Mouse (Mus musculus) CH12.LX (cell line): ENCODE results near the gene Reps1. TPM values are rescaled to one million over a fixed set of nuclear protein-coding genes. Genes with fewer than 3 reads are reported as not detected.

Experiments
- DNase-seq: peaks from one replicate; pipeline ENCODE4 v3.0.0-alpha.2; 2013; ENCODE audit errors: extremely low read depth
- H3K27ac ChIP-seq: 2 replicates; pipeline ENCODE4 v1.5.1; 2012; ENCODE audit warnings: low read depth, mild to moderate bottlenecking, control low read depth, moderate library complexity; ENCODE audit not compliant: insufficient read depth
- H3K27me3 ChIP-seq: replicated peaks from 2 replicates; pipeline ENCODE3; 2012; ENCODE audit warnings: inconsistent platforms
- H3K36me3 ChIP-seq, 2 experiments: replicated peaks in 1 of 2; 2 replicates each; pipeline versions ENCODE3 to v1.6.1; 2012; ENCODE audit warnings: inconsistent platforms in 1 of 2, low read length in 1 of 2, mild to moderate bottlenecking in 1 of 2, mixed read lengths in 1 of 2, moderate library complexity in 1 of 2; ENCODE audit not compliant: control insufficient read depth in 1 of 2, insufficient read depth in 1 of 2
- H3K4me1 ChIP-seq, 2 experiments: 2 replicates each; pipeline ENCODE4 v1.6.1; 2012; ENCODE audit warnings: inconsistent platforms in 1 of 2, moderate library complexity in 1 of 2; ENCODE audit not compliant: insufficient read depth in 2 of 2, control insufficient read depth in 1 of 2
- H3K4me2 ChIP-seq: 2 replicates; pipeline ENCODE4 v1.6.1; 2012; ENCODE audit warnings: low read depth, mild to moderate bottlenecking, control low read depth; ENCODE audit not compliant: poor library complexity, insufficient read depth, severe bottlenecking
- H3K4me3 ChIP-seq, 3 experiments: fragments of 150-350 bp in 1 of 3; sonication (generic) in 1 of 3; replicated peaks in 1 of 3; 2 replicates each; pipeline versions ENCODE3 to v1.5.1; 2011 to 2012; ENCODE audit warnings: low read depth in 2 of 3, low read length in 2 of 3, mild to moderate bottlenecking in 2 of 3, moderate library complexity in 2 of 3, control low read depth in 1 of 3, improper control_type of control experiment in 1 of 3, inconsistent platforms in 1 of 3, mixed read lengths in 1 of 3; ENCODE audit not compliant: poor library complexity in 1 of 3
- H3K79me2 ChIP-seq: replicated peaks from 2 replicates; pipeline ENCODE4 v1.6.1; 2012; ENCODE audit warnings: mild to moderate bottlenecking, moderate library complexity; ENCODE audit not compliant: control insufficient read depth, poor library complexity, insufficient read depth, severe bottlenecking; ENCODE audit errors: extremely low read depth
- H3K9ac ChIP-seq: 2 replicates; pipeline ENCODE4 v1.6.1; 2012; ENCODE audit warnings: low read depth, mild to moderate bottlenecking, control low read depth, moderate library complexity; ENCODE audit not compliant: insufficient read depth
- H3K9me3 ChIP-seq: replicated peaks from 2 replicates; pipeline ENCODE3; 2012; ENCODE audit warnings: low read length, inconsistent platforms, mixed read lengths
- CHD2 ChIP-seq: IDR thresholded peaks from 2 replicates; pipeline ENCODE4 v1.6.1; 2011; ENCODE audit warnings: low read length, improper control_type of control experiment
- E2F4 ChIP-seq: IDR thresholded peaks from 2 replicates; pipeline ENCODE4 v1.6.1; 2011; ENCODE audit warnings: low read depth, low read length, improper control_type of control experiment; ENCODE audit not compliant: insufficient replicate concordance
- ELF1 ChIP-seq: IDR thresholded peaks from 2 replicates; pipeline ENCODE4 v1.6.1; 2014; ENCODE audit warnings: low read depth, mild to moderate bottlenecking, inconsistent platforms, low read length, improper control_type of control experiment
- EP300 ChIP-seq: IDR thresholded peaks from 2 replicates; pipeline ENCODE4 v1.6.1; 2011; ENCODE audit warnings: low read length, improper control_type of control experiment
- ETS1 ChIP-seq: conservative IDR thresholded peaks from 2 replicates; pipeline ENCODE4 v1.6.1; 2012; ENCODE audit warnings: low read depth, mild to moderate bottlenecking, inconsistent platforms, low read length, improper control_type of control experiment, moderate library complexity
- HCFC1 ChIP-seq: IDR thresholded peaks from 2 replicates; pipeline ENCODE4 v1.6.1; 2012; ENCODE audit warnings: low read depth, mild to moderate bottlenecking, inconsistent platforms, low read length, improper control_type of control experiment
- JUN ChIP-seq: IDR thresholded peaks from 2 replicates; pipeline ENCODE4 v1.6.1; 2011; ENCODE audit warnings: low read depth, mild to moderate bottlenecking, low read length, improper control_type of control experiment, moderate library complexity; ENCODE audit not compliant: insufficient read depth
- JUND ChIP-seq: conservative IDR thresholded peaks from 2 replicates; pipeline ENCODE4 v1.6.1; 2011; ENCODE audit warnings: low read depth, low read length, improper control_type of control experiment
- MAZ ChIP-seq: IDR thresholded peaks from 2 replicates; pipeline ENCODE4 v1.6.1; 2012; ENCODE audit warnings: low read depth, mild to moderate bottlenecking, inconsistent platforms, low read length, improper control_type of control experiment, moderate library complexity
- MXI1 ChIP-seq: IDR thresholded peaks from 2 replicates; pipeline ENCODE4 v1.6.1; 2011; ENCODE audit warnings: mild to moderate bottlenecking, low read depth, low read length, improper control_type of control experiment
- MYC ChIP-seq: IDR thresholded peaks from 2 replicates; pipeline ENCODE4 v1.6.1; 2011; ENCODE audit warnings: low read depth, mild to moderate bottlenecking, improper control_type of control experiment, low read length
- NRF1 ChIP-seq: IDR thresholded peaks from 2 replicates; pipeline ENCODE4 v1.6.1; 2014; ENCODE audit warnings: low read depth, mild to moderate bottlenecking, inconsistent platforms, low read length, improper control_type of control experiment, moderate library complexity
- PAX5 ChIP-seq: IDR thresholded peaks from 2 replicates; pipeline ENCODE4 v1.6.1; 2012; ENCODE audit warnings: low read length, inconsistent platforms, mixed read lengths
- POLR2AphosphoS2 ChIP-seq: IDR thresholded peaks from 2 replicates; pipeline ENCODE4 v1.6.1; 2011; ENCODE audit warnings: low read depth, low read length, improper control_type of control experiment
- RAD21 ChIP-seq: IDR thresholded peaks from 2 replicates; pipeline ENCODE4 v1.6.1; 2011; ENCODE audit warnings: low read depth, mild to moderate bottlenecking, low read length, improper control_type of control experiment, moderate library complexity
- RCOR1 ChIP-seq: conservative IDR thresholded peaks from 2 replicates; pipeline ENCODE4 v1.6.1; 2012; ENCODE audit warnings: low read depth, mild to moderate bottlenecking, inconsistent platforms, low read length, improper control_type of control experiment
- SIN3A ChIP-seq: IDR thresholded peaks from 2 replicates; pipeline ENCODE4 v1.6.1; 2012; ENCODE audit warnings: low read length, improper control_type of control experiment, inconsistent platforms
- TBP ChIP-seq: conservative IDR thresholded peaks from 2 replicates; pipeline ENCODE4 v1.6.1; 2011; ENCODE audit warnings: low read depth, low read length, improper control_type of control experiment
- TCF12 ChIP-seq: IDR thresholded peaks from 2 replicates; pipeline ENCODE4 v1.6.1; 2014; ENCODE audit warnings: low read depth, mild to moderate bottlenecking, inconsistent platforms, low read length, improper control_type of control experiment
- UBTF ChIP-seq: IDR thresholded peaks from 2 replicates; pipeline ENCODE4 v1.6.1; 2012; ENCODE audit warnings: low read depth, mild to moderate bottlenecking, inconsistent platforms, low read length, improper control_type of control experiment, moderate library complexity
- USF1 ChIP-seq: IDR thresholded peaks from 2 replicates; pipeline ENCODE4 v1.6.1; 2014; ENCODE audit warnings: low read depth, mild to moderate bottlenecking, inconsistent platforms, low read length, improper control_type of control experiment
- USF2 ChIP-seq: conservative IDR thresholded peaks from 2 replicates; pipeline ENCODE4 v1.6.1; 2011; ENCODE audit warnings: low read depth, low read length, improper control_type of control experiment
- ZC3H11A ChIP-seq: IDR thresholded peaks from 2 replicates; pipeline ENCODE4 v1.6.1; 2012; ENCODE audit warnings: low read depth, mild to moderate bottlenecking, inconsistent platforms, low read length, improper control_type of control experiment
- ZMIZ1 ChIP-seq: IDR thresholded peaks from 2 replicates; pipeline ENCODE4 v1.6.1; 2012; ENCODE audit warnings: low read depth, mild to moderate bottlenecking, inconsistent platforms, low read length, improper control_type of control experiment
- ZNF384 ChIP-seq: IDR thresholded peaks from 2 replicates; pipeline ENCODE4 v1.6.1; 2012; ENCODE audit warnings: low read depth, low read length, improper control_type of control experiment, inconsistent platforms
- dilution Hi-C: fragments of 300-500 bp; cut with MboI; formaldehyde crosslinking; loops from 2 replicates; pipeline ENCODE4 v1.14.3; 2020; ENCODE audit warnings: low sequenced_read_pairs; ENCODE audit not compliant: extremely low pct_unique_long_range_greater_than_20kb, extremely low pct_ligation_motif_present
- in situ Hi-C: fragments of 300-500 bp; cut with MboI; formaldehyde crosslinking; loops from 3 replicates; pipeline ENCODE4 v1.14.3; 2019; ENCODE audit warnings: low sequenced_read_pairs, low pct_ligation_motif_present, low pct_unique_long_range_greater_than_20kb, mixed read lengths
- polyA plus RNA-seq: library from polyadenylated mRNA; unstranded; fragments of >175 nt; gene quantifications from 2 replicates; pipeline ENCODE4 v1.2.1, GENCODE M21; 2012; ENCODE audit warnings: low read depth; ENCODE audit not compliant: insufficient read length
- total RNA-seq, 2 experiments: library from RNA; depleted of rRNA; stranded (reverse); fragments of 300-350 nt in 1 of 2; fragments of >200 nt in 1 of 2; gene quantifications; 2 replicates each; pipeline ENCODE4 v1.2.3; 2012 to 2014

Gene Reps1
- total and polyA plus RNA-seq, 3 experiments = 34.4 to 61.5 (median 37.9) TPM

GRCm38 (mm10) chr10:18020443-18020842, 35.2 kb upstream of the Reps1 start:
- DNase-seq = no peak
- Histone ChIP-seq H3K4me3 (no peak overlapping the region), H3K27me3 (no peaks in the 10 kb centered on the region), H3K79me2 (peaks cover 20% of the 10 kb centered on the region), H3K9ac (no peak overlapping the region), H3K36me3 (peaks cover 8 to 31% of the 10 kb centered on the region in 2 experiments), H3K4me2 (peak overlapping the region; percentile 49; the same call in 1 of the 2 replicates), H3K9me3 (peaks cover 5% of the 10 kb centered on the region), H3K27ac (no peak overlapping the region), H3K4me1 (peaks cover 2 to 22% of the 10 kb centered on the region in 2 experiments)
- in situ Hi-C loops = no loop called here
- dilution Hi-C loops = no loop called here
- TF ChIP-seq RAD21 = no peak
- TF ChIP-seq RCOR1 = no peak
- no peak for TF ChIP-seq EP300
- no peak for TF ChIP-seq TCF12
- TF ChIP-seq ETS1 = no peak
- no peak for TF ChIP-seq MXI1
- TF ChIP-seq MYC = no peak
- TF ChIP-seq JUND = no peak
- no peak for TF ChIP-seq SIN3A
- no peak for TF ChIP-seq ZMIZ1
- no peak for TF ChIP-seq JUN
- TF ChIP-seq USF2 = no peak
- no peak for TF ChIP-seq E2F4
- TF ChIP-seq ZC3H11A = no peak
- TF ChIP-seq PAX5 = no peak
- TF ChIP-seq HCFC1 = no peak

- Histone ChIP-seq H3K4me3 (no peak overlapping the region), H3K9me3 (peaks cover 5% of the 10 kb centered on the region), H3K79me2 (peaks cover 20% of the 10 kb centered on the region), H3K36me3 (peaks cover 8 to 30% of the 10 kb centered on the region in 2 experiments), H3K27ac (no peak overlapping the region), H3K27me3 (no peaks in the 10 kb centered on the region), H3K9ac (0 out of 2 replicates have a peak overlapping the region, but pooled peaks have one; percentile 34), H3K4me2 (no peak overlapping the region), H3K4me1 (peaks cover 2 to 22% of the 10 kb centered on the region in 2 experiments)
- dilution Hi-C loops = no loop called here
- TF ChIP-seq ELF1 = no peak
- no peak for TF ChIP-seq MYC
- no peak for TF ChIP-seq USF1
- no peak for TF ChIP-seq TBP
- no peak for TF ChIP-seq UBTF
- no peak for TF ChIP-seq ZNF384
- no peak for TF ChIP-seq CHD2
- no peak for TF ChIP-seq POLR2AphosphoS2
- TF ChIP-seq RAD21 = no peak
- no peak for TF ChIP-seq NRF1
- TF ChIP-seq E2F4 = no peak
- TF ChIP-seq MAZ = no peak
- no peak for TF ChIP-seq USF2
- no peak for TF ChIP-seq EP300
- in situ Hi-C loops = no loop called here
- no peak for DNase-seq
Measured at GRCm38 (mm10) chr10:18020846-18021245, 34.8 kb upstream of the Reps1 start.
